Mouse (Mus musculus): ENCODE measurements at regions not wholly inside any gene's neighbourhood (a gene's known extent, or its start where the extent isn't known, plus 50 kb on each side); places are given as distances from the start of the nearest gene placed in this dataset.

- TF ChIP-seq SIN3A (IDR thresholded peaks at IDR 0.05; ENCODE audit: low read length), result no peak
- TF ChIP-seq SMC3 (IDR thresholded peaks at IDR 0.05; ENCODE audit: low read depth, low read length), result no peak
- no peak for TF ChIP-seq MAZ (IDR thresholded peaks at IDR 0.05; ENCODE audit: low read depth, low read length)
- TF ChIP-seq POLR2A (IDR thresholded peaks at IDR 0.05; ENCODE audit: control insufficient read depth in 1 of 2, insufficient read depth in 1 of 2, low read depth in 1 of 2, low read length in 2 of 2, poor library complexity in 1 of 2), result no peak
- TF ChIP-seq ZMIZ1 (IDR thresholded peaks at IDR 0.05; ENCODE audit: low read depth, low read length), result no peak
- no peak for TF ChIP-seq KAT2A (conservative IDR thresholded peaks at IDR 0.05; ENCODE audit: low read depth, low read length)
- TF ChIP-seq POLR2AphosphoS5 (IDR thresholded peaks at IDR 0.05; ENCODE audit: borderline replicate concordance, low read depth, low read length), result no peak
- TF ChIP-seq MAFK (IDR thresholded peaks at IDR 0.05; ENCODE audit: borderline replicate concordance, low read depth, low read length), result no peak
- no peak for TF ChIP-seq BHLHE40 (IDR thresholded peaks at IDR 0.05; ENCODE audit: borderline replicate concordance, low read depth, low read length)
- TF ChIP-seq ZC3H11A (IDR thresholded peaks at IDR 0.05; ENCODE audit: low read depth, low read length), result no peak
- TF ChIP-seq E2F4 (IDR thresholded peaks at IDR 0.05; ENCODE audit: borderline replicate concordance, low read depth, low read length), result no peak
- no peak for TF ChIP-seq JUND (IDR thresholded peaks at IDR 0.05; ENCODE audit: low read depth, low read length)
- no peak for TF ChIP-seq USF2 (IDR thresholded peaks at IDR 0.05; ENCODE audit: borderline replicate concordance in 1 of 2, insufficient read depth in 1 of 2, low read depth in 1 of 2, low read length in 2 of 2)
- no peak for TF ChIP-seq ETS1 (IDR thresholded peaks at IDR 0.05; ENCODE audit: low read depth, low read length)
- TF ChIP-seq EP300 (IDR thresholded peaks at IDR 0.05; ENCODE audit: low read depth in 1 of 2, low read length in 2 of 2), result no peak
- no peak for TF ChIP-seq ELF1 (IDR thresholded peaks at IDR 0.05; ENCODE audit: low read depth, low read length)
- TF ChIP-seq NRF1 (IDR thresholded peaks at IDR 0.05; ENCODE audit: insufficient read depth, low read depth, low read length, poor library complexity, severe bottlenecking), result no peak
- TF ChIP-seq GABPA (IDR thresholded peaks at IDR 0.05; ENCODE audit: low read depth, low read length), result no peak
- TF ChIP-seq ZKSCAN1 (IDR thresholded peaks at IDR 0.05; ENCODE audit: low read depth, low read length), result no peak
- no peak for TF ChIP-seq CHD1 (IDR thresholded peaks at IDR 0.05; ENCODE audit: low read depth, low read length)
- Histone ChIP-seq H3K27ac (ENCODE audit: control insufficient read depth, low read depth, low read length) (no peak overlapping the region), H3K9ac (ENCODE audit: control insufficient read depth, low read depth, low read length, poor library complexity, severe bottlenecking) (no peak overlapping the region), H3K4me3 (ENCODE audit: control insufficient read depth in 1 of 2, insufficient read depth in 1 of 2, low read depth in 2 of 2, low read length in 2 of 2) (no peak overlapping the region), H3K79me2 (ENCODE audit: control insufficient read depth, insufficient read depth, low read length, poor library complexity) (no peaks in the 10 kb centered on the region), H3K36me3 (ENCODE audit: control insufficient read depth in 1 of 2, insufficient read depth in 2 of 2, low read length in 2 of 2) (no peaks in the 10 kb centered on the region), H3K4me1 (ENCODE audit: control insufficient read depth in 1 of 2, insufficient read depth in 2 of 2, low read length in 2 of 2) (no peaks in the 10 kb centered on the region; a peak in 1 of 4 replicates), H3K9me3 (replicated peaks; ENCODE audit: insufficient read depth, low read length) (no peaks in the 10 kb centered on the region), H3K27me3 (ENCODE audit: control insufficient read depth in 1 of 2, insufficient read depth in 2 of 2, low read length in 2 of 2) (no peaks in the 10 kb centered on the region)
- no peak for DNase-seq (ENCODE audit: low read depth, low spot score)
These were observed 181.6 kb upstream of the Trib2 start for GRCm38 (mm10) chr12:15998331-15998730.

GRCm38 (mm10) chr12:15993866-15994265, 177.1 kb upstream of the Trib2 start:
- Histone ChIP-seq H3K79me2 (ENCODE audit: control insufficient read depth, insufficient read depth, low read length, poor library complexity) (no peaks in the 10 kb centered on the region), H3K4me1 (ENCODE audit: control insufficient read depth in 1 of 2, insufficient read depth in 2 of 2, low read length in 2 of 2) (no peaks in the 10 kb centered on the region; a peak in 1 of 4 replicates), H3K27ac (ENCODE audit: control insufficient read depth, low read depth, low read length) (no peak overlapping the region), H3K36me3 (ENCODE audit: control insufficient read depth in 1 of 2, insufficient read depth in 2 of 2, low read length in 2 of 2) (no peaks in the 10 kb centered on the region), H3K9me3 (replicated peaks; ENCODE audit: insufficient read depth, low read length) (no peaks in the 10 kb centered on the region), H3K27me3 (ENCODE audit: control insufficient read depth in 1 of 2, insufficient read depth in 2 of 2, low read length in 2 of 2) (no peaks in the 10 kb centered on the region), H3K9ac (ENCODE audit: control insufficient read depth, low read depth, low read length, poor library complexity, severe bottlenecking) (no peak overlapping the region), H3K4me3 (ENCODE audit: control insufficient read depth in 1 of 2, insufficient read depth in 1 of 2, low read depth in 2 of 2, low read length in 2 of 2) (no peak overlapping the region)
- DNase-seq (ENCODE audit: low read depth, low spot score), result no peak
- TF ChIP-seq MYB (IDR thresholded peaks at IDR 0.05; ENCODE audit: low read depth, low read length), result no peak

All from MEL (cell line).